Mouse (Mus musculus) adrenal gland (tissue): ENCODE data around the gene Exoc6b.

ENCODE experiments used
- intact Hi-C: fragments of 180-260 bp; cut with DNase I; formaldehyde crosslinking; loops from one replicate; pipeline ENCODE4 v1.15.1; 2025

The Exoc6b gene

GRCm38 (mm10) chr6:84587471-84588101 is 481.7 kb downstream of the Exoc6b start:
- intact Hi-C loops = no loop called here

GRCm38 (mm10) chr6:84586551-84587200 is 482.6 kb downstream of the Exoc6b start:
- intact Hi-C loops = no loop called here

GRCm38 (mm10) chr6:84585686-84586300 is 483.5 kb downstream of the Exoc6b start:
- intact Hi-C loops = no loop called here

GRCm38 (mm10) chr6:84584783-84585685 is 484.3 kb downstream of the Exoc6b start:
- intact Hi-C loops = no loop called here

- intact Hi-C loops = no loop called here
These were observed 485.2 kb downstream of the Exoc6b start for GRCm38 (mm10) chr6:84583841-84584782.

- intact Hi-C loops = no loop called here
These were observed 485.9 kb downstream of the Exoc6b start for GRCm38 (mm10) chr6:84583371-84583770.

GRCm38 (mm10) chr6:84582826-84583225 is 486.5 kb downstream of the Exoc6b start:
- intact Hi-C loops = no loop called here

GRCm38 (mm10) chr6:84581833-84582445 is 487.4 kb downstream of the Exoc6b start:
- intact Hi-C loops = no loop called here

GRCm38 (mm10) chr6:84580979-84581832 is 488.1 kb downstream of the Exoc6b start:
- intact Hi-C loops = no loop called here

GRCm38 (mm10) chr6:84579508-84579907 is 489.8 kb downstream of the Exoc6b start:
- intact Hi-C loops = no loop called here

GRCm38 (mm10) chr6:84578928-84579327 is 490.4 kb downstream of the Exoc6b start:
- intact Hi-C loops = no loop called here

GRCm38 (mm10) chr6:84577898-84578297 is 491.4 kb downstream of the Exoc6b start:
- intact Hi-C loops = no loop called here

- intact Hi-C loops = no loop called here
These were observed 495.2 kb downstream of the Exoc6b start for GRCm38 (mm10) chr6:84573905-84574660.

- intact Hi-C loops = no loop called here
These were observed 499.3 kb downstream of the Exoc6b start for GRCm38 (mm10) chr6:84570039-84570438.

GRCm38 (mm10) chr6:84569590-84569989 is 499.7 kb downstream of the Exoc6b start:
- intact Hi-C loops = no loop called here

GRCm38 (mm10) chr6:84568880-84569279 is 500.4 kb downstream of the Exoc6b start:
- intact Hi-C loops = no loop called here
